Mouse (Mus musculus): ENCODE results near the gene Ctla4.

GRCm38 (mm10) chr1:60929036-60929435 is 42.2 kb downstream of the Ctla4 start:
- no peak for TF ChIP-seq MAFK (IDR thresholded peaks at IDR 0.05; ENCODE audit: insufficient read depth, low read depth, low read length)
- no peak for TF ChIP-seq ZC3H11A (IDR thresholded peaks at IDR 0.05; ENCODE audit: borderline replicate concordance, low read depth, low read length)
- no peak for TF ChIP-seq HCFC1 (IDR thresholded peaks at IDR 0.05; ENCODE audit: borderline replicate concordance, insufficient read depth, low read length)
- TF ChIP-seq CHD2 (IDR thresholded peaks at IDR 0.05; ENCODE audit: low read depth, low read length), result no peak

All from ES-E14 (cell line).